Mouse (Mus musculus) erythroblast, embryonic 14.5 days (primary cell): ENCODE data around the gene Prss41. TPM values are rescaled to one million over a fixed set of nuclear protein-coding genes. Genes with fewer than 3 reads are reported as not detected.

Experiments
- H3K27me3 ChIP-seq: 2 replicates; pipeline ENCODE4 v1.6.1; 2012; ENCODE audit warnings: inconsistent platforms; ENCODE audit not compliant: control insufficient read depth
- H3K36me3 ChIP-seq: 2 replicates; pipeline ENCODE4 v1.6.1; 2012; ENCODE audit warnings: mild to moderate bottlenecking, inconsistent platforms; ENCODE audit not compliant: control insufficient read depth
- H3K4me1 ChIP-seq: 2 replicates; pipeline ENCODE4 v1.6.1; 2012; ENCODE audit warnings: inconsistent platforms; ENCODE audit not compliant: control insufficient read depth
- H3K4me3 ChIP-seq: replicated peaks from 2 replicates; pipeline ENCODE3; 2012; ENCODE audit warnings: moderate library complexity, mild to moderate bottlenecking, inconsistent platforms
- H3K9me3 ChIP-seq: 2 replicates; pipeline ENCODE4 v1.6.1; 2012; ENCODE audit warnings: low read length, inconsistent platforms, mixed read lengths; ENCODE audit not compliant: control insufficient read depth
- GATA1 ChIP-seq: IDR thresholded peaks from 2 replicates; pipeline ENCODE4 v1.6.1; 2012; ENCODE audit warnings: low read length, inconsistent platforms, mixed read lengths
- TAL1 ChIP-seq: IDR thresholded peaks from 3 replicates; pipeline ENCODE4 v1.6.1; 2012; ENCODE audit warnings: low read length, inconsistent platforms, mixed read lengths
- polyA plus RNA-seq: library from polyadenylated mRNA; stranded (reverse); fragments of >175 nt; gene quantifications from 2 replicates; pipeline ENCODE4 v1.2.3, GENCODE M21; 2012

Prss41 gene
- polyA plus RNA-seq, 1 experiment, result 0.09 TPM

- no peaks in the 10 kb centered on the region for H3K27me3 ChIP-seq
- no peak overlapping the region for H3K4me3 ChIP-seq
- no peaks in the 10 kb centered on the region for H3K4me1 ChIP-seq
- no peaks in the 10 kb centered on the region for H3K36me3 ChIP-seq
- TF ChIP-seq GATA1 (no peak), TAL1 (no peak)
- no peaks in the 10 kb centered on the region for H3K9me3 ChIP-seq
Observed at GRCm38 (mm10) chr17:23857193-23857592, 13.2 kb upstream of the Prss41 start.

- Histone ChIP-seq H3K4me1 (no peaks in the 10 kb centered on the region), H3K4me3 (no peak overlapping the region), H3K9me3 (no peaks in the 10 kb centered on the region), H3K27me3 (no peaks in the 10 kb centered on the region), H3K36me3 (no peaks in the 10 kb centered on the region)
- TF ChIP-seq GATA1 (no peak), TAL1 (no peak)
Observed at GRCm38 (mm10) chr17:23854229-23854765, 10.3 kb upstream of the Prss41 start.

- TF ChIP-seq GATA1 (no peak), TAL1 (no peak)
- Histone ChIP-seq H3K4me1 (no peaks in the 10 kb centered on the region), H3K36me3 (no peaks in the 10 kb centered on the region), H3K27me3 (no peaks in the 10 kb centered on the region), H3K4me3 (no peak overlapping the region), H3K9me3 (no peaks in the 10 kb centered on the region)
Observed at GRCm38 (mm10) chr17:23853292-23853691, 9.3 kb upstream of the Prss41 start.

- H3K4me1 ChIP-seq, result no peaks in the 10 kb centered on the region
- TF ChIP-seq GATA1 (no peak), TAL1 (no peak)
- no peaks in the 10 kb centered on the region for H3K36me3 ChIP-seq
- H3K27me3 ChIP-seq, result no peaks in the 10 kb centered on the region
- H3K9me3 ChIP-seq, result no peaks in the 10 kb centered on the region
- no peak overlapping the region for H3K4me3 ChIP-seq
Observed at GRCm38 (mm10) chr17:23850853-23851749, 7.1 kb upstream of the Prss41 start.

- no peaks in the 10 kb centered on the region for H3K9me3 ChIP-seq
- H3K4me1 ChIP-seq, result no peaks in the 10 kb centered on the region
- no peaks in the 10 kb centered on the region for H3K36me3 ChIP-seq
- H3K4me3 ChIP-seq, result no peak overlapping the region
- TF ChIP-seq GATA1 (no peak), TAL1 (no peak)
- H3K27me3 ChIP-seq, result no peaks in the 10 kb centered on the region
Observed at GRCm38 (mm10) chr17:23850028-23850427, 6.1 kb upstream of the Prss41 start.

- TF ChIP-seq TAL1, result no peak
- Histone ChIP-seq H3K27me3 (no peaks in the 10 kb centered on the region), H3K4me1 (peaks cover 11% of the 10 kb centered on the region), H3K9me3 (no peaks in the 10 kb centered on the region), H3K36me3 (no peaks in the 10 kb centered on the region), H3K4me3 (peak overlapping the region; percentile 49)
Observed at GRCm38 (mm10) chr17:23843141-23843811, 696 bp downstream of the Prss41 start.

GRCm38 (mm10) chr17:23841145-23841544 lies 2.8 kb downstream of the Prss41 start:
- TF ChIP-seq GATA1 (no peak), TAL1 (no peak)

GRCm38 (mm10) chr17:23836006-23836575 lies 7.9 kb downstream of the Prss41 start, which contains the start of gene Prss33:
TSS of gene Prss33 (minus strand) at chr17:23836056.
- Histone ChIP-seq H3K4me3 (no peak within 1 kb of the TSS), H3K9me3 (no peaks in the 10 kb centered on the region), H3K36me3 (no peaks in the 10 kb centered on the region), H3K27me3 (peaks cover 42% of the 10 kb centered on the region), H3K4me1 (no peaks in the 10 kb centered on the region; the same call in 1 of the 2 replicates)
- TF ChIP-seq TAL1, result no peak
- TF ChIP-seq GATA1, result no peak

More at GRCm38 (mm10) chr17:23841145-23841544, 2.8 kb downstream of the Prss41 start:
- Histone ChIP-seq H3K27me3 (no peaks in the 10 kb centered on the region; the same call in 1 of the 2 replicates), H3K4me3 (no peak overlapping the region), H3K4me1 (peaks cover 11% of the 10 kb centered on the region), H3K36me3 (no peaks in the 10 kb centered on the region), H3K9me3 (no peaks in the 10 kb centered on the region)

GRCm38 (mm10) chr17:23831201-23831600 lies 12.8 kb downstream of the Prss41 start:
- Histone ChIP-seq H3K27me3 (peaks cover 49% of the 10 kb centered on the region), H3K4me1 (peaks cover 22% of the 10 kb centered on the region), H3K4me3 (no peak overlapping the region), H3K36me3 (peaks cover 14% of the 10 kb centered on the region), H3K9me3 (peaks cover 10% of the 10 kb centered on the region)
- TF ChIP-seq GATA1, result no peak
- no peak for TF ChIP-seq TAL1
